Mouse (Mus musculus): Measurements from ENCODE around the gene Cand1. TPM values are rescaled to one million over a fixed set of nuclear protein-coding genes. Genes with fewer than 3 reads are reported as not detected.

Gene Cand1
- polyA plus RNA-seq, 1 experiment = 25.1 TPM

DNA sequence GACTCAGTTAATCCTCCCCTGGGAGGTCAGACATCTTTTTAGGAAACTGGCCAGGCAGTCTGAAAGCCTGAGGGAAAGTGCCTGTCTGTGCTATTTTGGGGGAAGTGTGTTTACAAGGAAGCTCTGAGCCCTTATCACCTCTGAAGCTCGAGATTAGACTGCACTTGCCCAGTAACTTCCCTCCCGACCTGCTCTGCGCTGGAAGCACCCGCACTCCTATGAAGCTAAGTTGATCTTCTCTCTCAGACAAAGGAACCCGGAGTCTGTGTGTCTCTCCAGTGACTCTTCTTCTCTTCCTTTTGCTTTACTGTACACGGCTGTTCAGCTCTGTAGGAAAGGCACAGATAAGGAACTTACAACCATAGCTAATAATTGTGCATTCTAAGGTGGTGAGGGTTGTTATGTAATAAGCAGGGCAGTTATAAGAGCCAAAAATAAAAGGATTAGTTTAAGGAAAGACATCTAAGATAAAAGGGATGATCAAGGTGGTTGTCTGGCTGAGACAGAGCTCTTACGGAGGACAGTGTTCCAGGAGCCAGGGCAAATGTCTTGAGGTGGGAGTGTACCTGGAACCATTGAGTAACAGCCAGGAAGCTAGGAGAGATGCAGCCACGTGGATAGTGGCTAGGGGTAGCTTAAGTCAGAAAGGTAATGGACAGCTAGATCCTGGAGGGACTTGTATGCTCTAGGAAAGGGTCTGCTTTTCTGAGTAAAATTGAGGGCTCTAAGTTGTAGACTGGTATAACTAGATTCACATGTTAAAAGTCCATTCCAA lies 47.1 kb downstream of the Cand1 start:
- Histone ChIP-seq H3K4me1 (ENCODE audit: control insufficient read depth, insufficient read depth, insufficient read length, low read length) (0 out of 2 replicates have a peak, but pooled peaks cover 2% of the 10 kb centered on the region), H3K27ac (replicated peaks; ENCODE audit: low read depth, low read length) (no peak overlapping the region), H3K4me3 (ENCODE audit: insufficient read depth, low read depth, low read length) (no peak overlapping the region)

DNA sequence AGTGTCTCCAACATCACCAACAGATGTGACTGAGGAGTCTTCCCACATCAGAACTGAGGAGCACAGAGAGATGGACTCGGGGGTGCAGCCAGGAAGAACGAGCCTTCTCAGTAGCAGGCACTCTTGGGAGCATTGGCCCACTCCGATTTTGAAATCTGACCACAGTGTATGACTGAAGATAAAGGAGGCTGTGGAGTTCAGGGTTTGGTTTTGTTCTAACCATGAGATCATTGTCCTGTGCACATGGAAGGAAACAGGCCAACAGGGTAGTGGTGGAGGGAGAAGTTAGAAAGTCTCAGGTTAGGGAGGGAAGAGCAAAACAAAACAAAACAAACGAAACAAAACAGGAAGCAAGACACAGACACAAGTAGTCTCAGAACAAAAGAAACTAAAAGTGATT lies 52.1 kb downstream of the Cand1 start:
- H3K4me3 ChIP-seq (ENCODE audit: insufficient read depth, low read depth, low read length) = no peak overlapping the region
- no peak overlapping the region for H3K27ac ChIP-seq (replicated peaks; ENCODE audit: low read depth, low read length)
- H3K4me1 ChIP-seq (ENCODE audit: control insufficient read depth, insufficient read depth, insufficient read length, low read length) = 0 out of 2 replicates have a peak, but pooled peaks cover 2% of the 10 kb centered on the region

- Histone ChIP-seq H3K27ac (replicated peaks; ENCODE audit: low read depth, low read length) (no peak overlapping the region), H3K4me3 (ENCODE audit: insufficient read depth, low read depth, low read length) (no peak overlapping the region), H3K4me1 (ENCODE audit: control insufficient read depth, insufficient read depth, insufficient read length, low read length) (no peaks in the 10 kb centered on the region)
These were observed 70.2 kb downstream of the Cand1 start for GRCm38 (mm10) chr10:119169656-119170055.

- H3K4me1 ChIP-seq (ENCODE audit: control insufficient read depth, insufficient read depth, insufficient read length, low read length) = no peaks in the 10 kb centered on the region
- H3K4me3 ChIP-seq (ENCODE audit: insufficient read depth, low read depth, low read length) = no peak overlapping the region
- no peak overlapping the region for H3K27ac ChIP-seq (replicated peaks; ENCODE audit: low read depth, low read length)
These were observed 70.6 kb downstream of the Cand1 start for GRCm38 (mm10) chr10:119169237-119169636.

- H3K27ac ChIP-seq (replicated peaks; ENCODE audit: low read depth, low read length) = no peak overlapping the region
- H3K4me1 ChIP-seq (ENCODE audit: control insufficient read depth, insufficient read depth, insufficient read length, low read length) = no peaks in the 10 kb centered on the region
These were observed 71.1 kb downstream of the Cand1 start for GRCm38 (mm10) chr10:119168791-119169190.

GRCm38 (mm10) chr10:119167858-119168257 lies 72.0 kb downstream of the Cand1 start:
- Histone ChIP-seq H3K27ac (replicated peaks; ENCODE audit: low read depth, low read length) (no peak overlapping the region), H3K4me1 (ENCODE audit: control insufficient read depth, insufficient read depth, insufficient read length, low read length) (no peaks in the 10 kb centered on the region), H3K4me3 (ENCODE audit: insufficient read depth, low read depth, low read length) (no peak overlapping the region)

More at GRCm38 (mm10) chr10:119168791-119169190, 71.1 kb downstream of the Cand1 start:
- no peak overlapping the region for H3K4me3 ChIP-seq (ENCODE audit: insufficient read depth, low read depth, low read length)

GRCm38 (mm10) chr10:119165051-119165450 lies 74.8 kb downstream of the Cand1 start:
- Histone ChIP-seq H3K4me1 (ENCODE audit: control insufficient read depth, insufficient read depth, insufficient read length, low read length) (no peaks in the 10 kb centered on the region), H3K27ac (replicated peaks; ENCODE audit: low read depth, low read length) (no peak overlapping the region), H3K4me3 (ENCODE audit: insufficient read depth, low read depth, low read length) (no peak overlapping the region)

DNA sequence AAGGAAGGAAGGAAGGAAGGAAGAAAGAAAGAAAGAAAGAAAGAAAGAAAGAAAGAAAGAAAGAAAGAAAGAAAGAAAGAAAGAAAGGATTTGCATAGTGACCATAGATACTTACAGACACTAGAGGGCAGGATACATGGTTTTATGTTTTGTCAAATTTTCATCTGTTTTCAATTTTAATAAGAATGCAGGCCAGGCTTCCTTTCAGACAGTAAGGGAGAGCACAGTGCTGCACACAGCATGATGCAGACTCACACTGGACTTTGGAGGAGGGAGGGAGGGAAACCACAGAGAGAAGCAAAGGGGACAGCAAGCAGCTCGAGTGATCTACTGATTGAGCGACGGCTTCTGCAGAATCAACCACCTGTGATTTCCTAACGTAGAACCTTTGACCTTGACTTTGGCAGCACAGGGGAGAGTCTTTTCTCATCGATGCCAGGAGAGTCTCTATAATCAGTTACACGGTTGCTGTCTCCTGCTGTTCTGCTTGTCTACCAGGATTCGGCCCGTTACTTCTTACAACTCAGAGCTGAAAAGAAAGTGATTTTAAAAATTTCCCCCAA lies 78.0 kb downstream of the Cand1 start:
- H3K27ac ChIP-seq (replicated peaks; ENCODE audit: low read depth, low read length) = no peak overlapping the region
- H3K4me1 ChIP-seq (ENCODE audit: control insufficient read depth, insufficient read depth, insufficient read length, low read length) = no peaks in the 10 kb centered on the region
- H3K4me3 ChIP-seq (ENCODE audit: insufficient read depth, low read depth, low read length) = no peak overlapping the region

DNA sequence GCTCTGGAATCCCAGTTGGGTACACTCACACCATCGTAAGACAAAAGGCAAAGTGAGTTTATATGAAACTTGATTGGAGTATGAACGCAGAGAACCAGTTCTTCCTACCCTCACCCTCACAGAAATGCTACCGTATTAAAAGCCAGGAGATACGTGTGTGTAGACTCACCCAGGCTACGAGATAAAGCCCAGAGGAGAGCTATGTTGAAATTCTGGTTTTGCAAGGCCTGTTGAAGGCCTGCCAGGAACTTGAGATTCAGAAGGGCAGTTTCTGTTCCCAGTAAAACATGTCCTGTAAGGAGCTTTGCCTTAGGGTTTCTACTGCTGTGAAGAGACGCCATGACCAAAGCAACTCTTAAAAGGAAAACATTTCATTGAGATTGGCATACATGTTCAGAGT lies 79.7 kb downstream of the Cand1 start:
- Histone ChIP-seq H3K27ac (replicated peaks; ENCODE audit: low read depth, low read length) (no peak overlapping the region), H3K4me3 (ENCODE audit: insufficient read depth, low read depth, low read length) (no peak overlapping the region), H3K4me1 (ENCODE audit: control insufficient read depth, insufficient read depth, insufficient read length, low read length) (no peaks in the 10 kb centered on the region)

DNA sequence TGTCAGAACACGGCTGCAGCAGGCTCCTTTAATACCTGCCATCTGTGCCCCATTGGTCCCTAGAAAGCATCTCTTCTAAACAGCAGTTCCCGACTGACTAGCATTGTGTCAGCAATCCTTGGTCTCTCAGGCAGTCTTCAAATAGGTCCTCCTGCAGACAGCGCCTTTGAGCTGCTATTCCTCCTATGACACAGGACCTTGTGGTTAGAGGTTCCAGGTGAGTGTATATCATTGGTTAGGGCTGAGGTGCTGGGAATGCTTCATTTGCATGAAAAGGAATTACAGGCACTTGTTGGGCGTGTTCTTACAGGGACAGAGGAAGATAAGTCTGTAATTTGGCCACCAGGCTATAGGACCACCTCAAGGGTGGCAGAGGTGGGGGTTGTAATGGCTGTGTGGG lies 90.6 kb downstream of the Cand1 start:
- Histone ChIP-seq H3K4me1 (ENCODE audit: control insufficient read depth, insufficient read depth, insufficient read length, low read length) (no peaks in the 10 kb centered on the region), H3K27ac (replicated peaks; ENCODE audit: low read depth, low read length) (no peak overlapping the region), H3K4me3 (ENCODE audit: insufficient read depth, low read depth, low read length) (no peak overlapping the region)

Other genes with a start within 250 kb of the Cand1 start
- gene Grip1, start 213.8 kb upstream of the Cand1 start, polyA plus RNA-seq (2012; ENCODE audit: insufficient read depth, insufficient read length, missing spikeins) = 0.33 TPM in 1 of 2 replicates, not detected in the other